Comparison of ENCODE assay signal across 19 mouse cellular contexts in genomic region chr8:124499236-124499937, GRCm38 (mm10). TPM values are rescaled to one million over a fixed set of nuclear protein-coding genes. Genes with fewer than 3 reads are reported as not detected.
A peak's percentile ranks its signal among the peaks of the same experiment; 100 is the strongest.
DNase-seq lines count a peak whose midpoint lies in the region; ATAC-seq and TF ChIP-seq lines count a peak whose summit lies in the region.
"Had no signal": no experiment of that assay in that cellular context is flagged by ENCODE, and none has a peak within 500 bp of the region (broad histone marks: within the 10 kb centered on the region; RNA-seq: fewer than 3 reads in every experiment).

No protein-coding gene starts in this region.

- DNase-seq in forebrain, embryonic 14.5 days (ENCODE audit: low spot score): peak; percentile 7
- peak; percentile 35 for DNase-seq in liver, adult 2 months (ENCODE audit: extremely low read depth, low read depth, low spot score)
- DNase-seq in liver: no peak
- peak; percentile 45 for DNase-seq in 3134 (ENCODE audit: extremely low read depth, insufficient read length, low spot score)
- DNase-seq in ZHBTc4 (ENCODE audit: low read depth, low spot score): peak; percentile 49
- no peak for DNase-seq in testis, postnatal 14 days (ENCODE audit: low spot score)
- DNase-seq: adrenal gland, postnatal 10 days; cerebellum, adult 9-11 months; heart, postnatal 14 days; liver, postnatal 0 days; right cerebral cortex, adult 18-20 months; thymus, adult 2 months had no signal

- TF ChIP-seq POLR2A in liver, adult 2 months (IDR thresholded peaks at IDR 0.05; ENCODE audit: extremely low read depth, insufficient read depth, low read length): no peak

- no peak overlapping the region for H3K4me3 ChIP-seq in forebrain, embryonic 14.5 days (ENCODE audit: low read depth, low read length)
- H3K4me3 ChIP-seq in forebrain, embryonic 15.5 days: no peak overlapping the region
- H3K4me3 ChIP-seq in liver, adult 2 months (ENCODE audit: insufficient read depth, low read depth, low read length): no peak overlapping the region
- H3K4me3 ChIP-seq: embryonic facial prominence, embryonic 13.5 days; heart, embryonic 12.5 days; limb, embryonic 13.5 days had no signal

- no peak overlapping the region for H3K27ac ChIP-seq in forebrain, embryonic 14.5 days (ENCODE audit: low read depth, low read length)
- H3K27ac ChIP-seq in forebrain, embryonic 15.5 days (replicated peaks): no peak overlapping the region
- H3K27ac ChIP-seq in liver, adult 2 months (replicated peaks; ENCODE audit: insufficient read depth, low read depth, low read length): no peak overlapping the region
- H3K27ac ChIP-seq: embryonic facial prominence, embryonic 13.5 days; hindbrain, embryonic 14.5 days; limb, embryonic 13.5 days had no signal

- H3K9me3 ChIP-seq in forebrain, embryonic 14.5 days (replicated peaks; ENCODE audit: control insufficient read depth, low read length): no peaks in the 10 kb centered on the region
- H3K9me3 ChIP-seq in forebrain, embryonic 15.5 days: peaks cover 4% of the 10 kb centered on the region; the same call in 1 of the 2 replicates

- H3K79me2 ChIP-seq in liver, adult 2 months (ENCODE audit: control insufficient read depth, insufficient read depth, low read length): no peaks in the 10 kb centered on the region

- ATAC-seq in forebrain, embryonic 14.5 days: no peak
- ATAC-seq in forebrain, embryonic 15.5 days (replicated peaks): no peak
- ATAC-seq in monocyte, adult 5-6 weeks (replicated peaks; ENCODE audit: insufficient number of reproducible peaks, low FRiP score, low TSS enrichment, poor library complexity, severe bottlenecking): no peak
- ATAC-seq: forebrain, embryonic 16.5 days; liver, postnatal 0 days had no signal

- H3K4me2 ChIP-seq in forebrain, embryonic 14.5 days (ENCODE audit: low read length): no peak overlapping the region
- H3K4me2 ChIP-seq in forebrain, embryonic 15.5 days (replicated peaks): no peak overlapping the region
- H3K4me2 ChIP-seq: embryonic facial prominence, embryonic 13.5 days; heart, embryonic 12.5 days; hindbrain, embryonic 14.5 days; limb, embryonic 13.5 days had no signal

- TF ChIP-seq CTCF in liver, adult 2 months (IDR thresholded peaks at IDR 0.05; ENCODE audit: low read depth, low read length): no peak

- WGBS in forebrain, embryonic 14.5 days: 58% methylated on average over 7 of the region's 7 CpGs
- WGBS in forebrain, embryonic 15.5 days: 60% methylated on average over 7 of the region's 7 CpGs
- 67% methylated on average over 7 of the region's 7 CpGs for WGBS in liver, adult 2 months

- H3K36me3 ChIP-seq in forebrain, embryonic 14.5 days (ENCODE audit: control insufficient read depth, insufficient read depth, low read length): no peaks in the 10 kb centered on the region
- no peaks in the 10 kb centered on the region for H3K36me3 ChIP-seq in forebrain, embryonic 15.5 days
- no peaks in the 10 kb centered on the region for H3K36me3 ChIP-seq in liver, adult 2 months (ENCODE audit: control insufficient read depth, insufficient read depth, low read length)
- H3K36me3 ChIP-seq: embryonic facial prominence, embryonic 13.5 days; heart, embryonic 12.5 days; limb, embryonic 13.5 days had no signal

- H3K27me3 ChIP-seq in forebrain, embryonic 14.5 days (replicated peaks; ENCODE audit: control insufficient read depth, insufficient read depth, low read length): no peaks in the 10 kb centered on the region
- no peaks in the 10 kb centered on the region for H3K27me3 ChIP-seq in forebrain, embryonic 15.5 days
- no peaks in the 10 kb centered on the region for H3K27me3 ChIP-seq in liver, adult 2 months (ENCODE audit: control insufficient read depth, insufficient read depth, low read length)
- H3K27me3 ChIP-seq: embryonic facial prominence, embryonic 13.5 days; limb, embryonic 13.5 days had no signal

- H3K4me1 ChIP-seq in forebrain, embryonic 14.5 days (ENCODE audit: control insufficient read depth, insufficient read depth, low read length): no peaks in the 10 kb centered on the region
- no peaks in the 10 kb centered on the region for H3K4me1 ChIP-seq in forebrain, embryonic 15.5 days
- no peaks in the 10 kb centered on the region for H3K4me1 ChIP-seq in liver, adult 2 months (ENCODE audit: control insufficient read depth, insufficient read depth, low read length)
- H3K4me1 ChIP-seq: embryonic facial prominence, embryonic 13.5 days; heart, embryonic 12.5 days had no signal

- H3K9ac ChIP-seq in forebrain, embryonic 14.5 days (ENCODE audit: low read length): no peak overlapping the region
- H3K9ac ChIP-seq in forebrain, embryonic 15.5 days (replicated peaks): no peak overlapping the region
- H3K9ac ChIP-seq in liver, adult 2 months (ENCODE audit: low read depth, low read length): no peak overlapping the region
- H3K9ac ChIP-seq: embryonic facial prominence, embryonic 13.5 days; heart, embryonic 12.5 days; hindbrain, embryonic 14.5 days; limb, embryonic 13.5 days; liver, postnatal 0 days had no signal

RNA-seq across cellular contexts. Expression of gene Cog2, which starts 21.2 kb away (rescaled TPM):
- 37.0 and 41.2 TPM in 2 replicates for polyA plus RNA-seq in forebrain, embryonic 14.5 days (2014; fragmentation: Nextera tagmentation; extraction: Ambion mirVana)
- 38.1 and 40.0 TPM in 2 replicates for polyA plus RNA-seq in forebrain, embryonic 15.5 days (2015; fragmentation: Nextera tagmentation; extraction: Ambion mirVana)
- 16.6 and 17.9 TPM in 2 replicates for total RNA-seq in liver, adult 2 months (2014; rRNA removed)
- polyA plus RNA-seq in liver, adult 2 months (2012; rRNA removed): 11.9 and 12.6 TPM in 2 replicates
- total RNA-seq in monocyte, adult 5-6 weeks (2017): 15.1 to 29.5 TPM (median 22.8 TPM) in 3 replicates

RNA-seq across cellular contexts. Expression of gene Pgbd5, which starts 59.9 kb away (rescaled TPM):
- polyA plus RNA-seq in forebrain, embryonic 14.5 days (2014; fragmentation: Nextera tagmentation; extraction: Ambion mirVana): 8.6 and 10.2 TPM in 2 replicates
- 9.9 and 10.0 TPM in 2 replicates for polyA plus RNA-seq in forebrain, embryonic 15.5 days (2015; fragmentation: Nextera tagmentation; extraction: Ambion mirVana)
- 0.07 TPM in 1 of 2 replicates, not detected in the other for total RNA-seq in liver, adult 2 months (2014; rRNA removed)
- polyA plus RNA-seq in liver, adult 2 months (2012; rRNA removed): not detected in 2 replicates
- total RNA-seq in monocyte, adult 5-6 weeks (2017): not detected in 3 replicates

Comparison
In these comparisons a context has a peak if more than half of its experiments do, and no peak if none do; other contexts are left out.
1. DNase-seq: peak in forebrain, embryonic 14.5 days (single experiment), liver, adult 2 months (single experiment), 3134 (single experiment) and ZHBTc4 (single experiment); none in liver (single experiment) and testis, postnatal 14 days (single experiment).